Mouse (Mus musculus) liver, adult 2 months (tissue): Measurements from ENCODE around the gene Cdhr3.

Experiments
- CTCF ChIP-seq: fragments of 200-500 bp; IDR thresholded peaks from 2 replicates; pipeline ENCODE4 v1.5.1; 2011; ENCODE audit warnings: low read depth, low read length, control low read depth
- POLR2A ChIP-seq: fragments of 200-500 bp; IDR thresholded peaks from 2 replicates; pipeline ENCODE4 v1.6.1; 2011; ENCODE audit warnings: low read length, control low read depth; ENCODE audit not compliant: insufficient read depth; ENCODE audit errors: extremely low read depth

- no peak for TF ChIP-seq CTCF
- no peak for TF ChIP-seq POLR2A
Measured at GRCm38 (mm10) chr12:33016824-33017705, 75.6 kb downstream of the Cdhr3 start.
